Mouse (Mus musculus): ENCODE results near the gene Mbtps1.
A peak's percentile ranks its signal among the peaks of the same experiment; 100 is the strongest.

The Mbtps1 gene

GRCm38 (mm10) chr8:119501598-119501997, 56.9 kb downstream of the Mbtps1 start, which contains the start of gene Slc38a8:
Slc38a8 (minus strand) TSS chr8:119501698.
- no peak for DNase-seq

- no peak for DNase-seq
Measured at GRCm38 (mm10) chr8:119499836-119500235, 58.7 kb downstream of the Mbtps1 start.

- peak; percentile 58 for DNase-seq
Measured at GRCm38 (mm10) chr8:119496848-119497247, 61.7 kb downstream of the Mbtps1 start.

- no peak for DNase-seq
Measured at GRCm38 (mm10) chr8:119487093-119487492, 71.4 kb downstream of the Mbtps1 start.

GRCm38 (mm10) chr8:119484145-119484896, 74.2 kb downstream of the Mbtps1 start:
- DNase-seq, result no peak

GRCm38 (mm10) chr8:119478684-119479083, 79.9 kb downstream of the Mbtps1 start:
- no peak for DNase-seq

- no peak for DNase-seq
Measured at GRCm38 (mm10) chr8:119468091-119468490, 90.4 kb downstream of the Mbtps1 start.

- no peak for DNase-seq
Measured at GRCm38 (mm10) chr8:119466794-119467193, 91.7 kb downstream of the Mbtps1 start.

GRCm38 (mm10) chr8:119466105-119466504, 92.4 kb downstream of the Mbtps1 start:
- no peak for DNase-seq

GRCm38 (mm10) chr8:119463709-119464108, 94.8 kb downstream of the Mbtps1 start:
- DNase-seq, result peak; percentile 25

GRCm38 (mm10) chr8:119461356-119461755, 97.2 kb downstream of the Mbtps1 start:
- no peak for DNase-seq

- no peak for DNase-seq
Measured at GRCm38 (mm10) chr8:119459724-119460123, 98.8 kb downstream of the Mbtps1 start.
